Mouse (Mus musculus): Measurements from ENCODE around the gene Pdlim7. TPM values are rescaled to one million over a fixed set of nuclear protein-coding genes. Genes with fewer than 3 reads are reported as not detected.
A peak's percentile ranks its signal among the peaks of the same experiment; 100 is the strongest.

The Pdlim7 gene
- polyA plus RNA-seq, 1 experiment from 2014 or later: 156 TPM

GRCm38 (mm10) chr13:55535191-55535590 is 21.7 kb upstream of the Pdlim7 start:
- WGBS: 96% methylated on average over 15 of the region's 15 CpGs
- Histone ChIP-seq H3K9ac (replicated peaks) (0 out of 2 replicates have a peak overlapping the region, but pooled peaks have one; percentile 83), H3K4me3 (peak overlapping the region; percentile 93), H3K27me3 (no peaks in the 10 kb centered on the region), H3K36me3 (peaks cover 76% of the 10 kb centered on the region), H3K4me2 (replicated peaks) (peak overlapping the region; percentile 100), H3K27ac (replicated peaks) (no peak overlapping the region), H3K4me1 (peaks cover 15% of the 10 kb centered on the region), H3K9me3 (no peaks in the 10 kb centered on the region)
- no peak for ATAC-seq (ENCODE audit: low FRiP score, low read depth)

GRCm38 (mm10) chr13:55529198-55529915 is 15.9 kb upstream of the Pdlim7 start, which contains the start of gene Dok3:
Gene Dok3, minus strand, starts transcription at chr13:55529296.
- no peaks in the 10 kb centered on the region for H3K4me1 ChIP-seq
- H3K9me3 ChIP-seq: no peaks in the 10 kb centered on the region
- no peaks in the 10 kb centered on the region for H3K27me3 ChIP-seq
- peaks cover 56% of the 10 kb centered on the region for H3K36me3 ChIP-seq
- no peak within 1 kb of the TSS for H3K4me3 ChIP-seq
- H3K4me2 ChIP-seq (replicated peaks): no peak within 1 kb of the TSS
- no peak within 1 kb of the TSS for H3K9ac ChIP-seq (replicated peaks)
- 88% methylated on average over 8 of the region's 8 CpGs for WGBS
- no peak for ATAC-seq (ENCODE audit: low FRiP score, low read depth)
- no peak within 1 kb of the TSS for H3K27ac ChIP-seq (replicated peaks)

- no peak overlapping the region for H3K27ac ChIP-seq (replicated peaks)
- no peak overlapping the region for H3K4me2 ChIP-seq (replicated peaks)
- H3K4me3 ChIP-seq: no peak overlapping the region
- ATAC-seq (ENCODE audit: low FRiP score, low read depth): no peak
- no peaks in the 10 kb centered on the region for H3K9me3 ChIP-seq
- H3K36me3 ChIP-seq: peaks cover 44% of the 10 kb centered on the region
- H3K27me3 ChIP-seq: no peaks in the 10 kb centered on the region
- no peak overlapping the region for H3K9ac ChIP-seq (replicated peaks)
- H3K4me1 ChIP-seq: no peaks in the 10 kb centered on the region
- WGBS: 80% methylated on average over 18 of the region's 18 CpGs
Observed at GRCm38 (mm10) chr13:55527834-55528772, 14.6 kb upstream of the Pdlim7 start.

- WGBS: 87% methylated on average over 16 of the region's 16 CpGs
- Histone ChIP-seq H3K9me3 (no peaks in the 10 kb centered on the region), H3K9ac (replicated peaks) (no peak overlapping the region), H3K27me3 (no peaks in the 10 kb centered on the region), H3K27ac (replicated peaks) (no peak overlapping the region), H3K4me3 (no peak overlapping the region), H3K4me2 (replicated peaks) (no peak overlapping the region), H3K36me3 (peaks cover 36% of the 10 kb centered on the region), H3K4me1 (no peaks in the 10 kb centered on the region)
- no peak for ATAC-seq (ENCODE audit: low FRiP score, low read depth)
Observed at GRCm38 (mm10) chr13:55527212-55527611, 13.7 kb upstream of the Pdlim7 start.

- Histone ChIP-seq H3K4me1 (no peaks in the 10 kb centered on the region), H3K9me3 (no peaks in the 10 kb centered on the region), H3K9ac (replicated peaks) (no peak overlapping the region), H3K27ac (replicated peaks) (no peak overlapping the region), H3K4me2 (replicated peaks) (no peak overlapping the region), H3K4me3 (no peak overlapping the region), H3K27me3 (no peaks in the 10 kb centered on the region), H3K36me3 (peaks cover 24% of the 10 kb centered on the region)
- no peak for ATAC-seq (ENCODE audit: low FRiP score, low read depth)
- 83% methylated on average over 16 of the region's 16 CpGs for WGBS
Observed at GRCm38 (mm10) chr13:55525733-55526553, 12.5 kb upstream of the Pdlim7 start.

GRCm38 (mm10) chr13:55523951-55524600 is 10.6 kb upstream of the Pdlim7 start:
- Histone ChIP-seq H3K27ac (replicated peaks) (no peak overlapping the region), H3K27me3 (no peaks in the 10 kb centered on the region), H3K9ac (replicated peaks) (no peak overlapping the region), H3K36me3 (peaks cover 5% of the 10 kb centered on the region), H3K4me1 (no peaks in the 10 kb centered on the region), H3K4me2 (replicated peaks) (no peak overlapping the region), H3K4me3 (no peak overlapping the region), H3K9me3 (no peaks in the 10 kb centered on the region)
- 93% methylated on average over 23 of the region's 23 CpGs for WGBS
- no peak for ATAC-seq (ENCODE audit: low FRiP score, low read depth)

GRCm38 (mm10) chr13:55523278-55523677 is 9.8 kb upstream of the Pdlim7 start:
- no peak overlapping the region for H3K9ac ChIP-seq (replicated peaks)
- no peaks in the 10 kb centered on the region for H3K4me1 ChIP-seq
- no peak overlapping the region for H3K27ac ChIP-seq (replicated peaks)
- no peak overlapping the region for H3K4me2 ChIP-seq (replicated peaks)
- H3K9me3 ChIP-seq: no peaks in the 10 kb centered on the region
- ATAC-seq (ENCODE audit: low FRiP score, low read depth): no peak
- H3K36me3 ChIP-seq: 0 out of 2 replicates have a peak, but pooled peaks cover 4% of the 10 kb centered on the region
- 63% methylated on average over 17 of the region's 17 CpGs for WGBS
- H3K4me3 ChIP-seq: no peak overlapping the region
- no peaks in the 10 kb centered on the region for H3K27me3 ChIP-seq

GRCm38 (mm10) chr13:55522730-55523129 is 9.3 kb upstream of the Pdlim7 start:
- no peaks in the 10 kb centered on the region for H3K9me3 ChIP-seq
- no peaks in the 10 kb centered on the region for H3K27me3 ChIP-seq
- no peak overlapping the region for H3K9ac ChIP-seq (replicated peaks)
- H3K4me2 ChIP-seq (replicated peaks): no peak overlapping the region
- 69% methylated on average over 8 of the region's 8 CpGs for WGBS
- H3K4me3 ChIP-seq: no peak overlapping the region
- H3K27ac ChIP-seq (replicated peaks): no peak overlapping the region
- 0 out of 2 replicates have a peak, but pooled peaks cover 4% of the 10 kb centered on the region for H3K36me3 ChIP-seq
- ATAC-seq (ENCODE audit: low FRiP score, low read depth): no peak
- H3K4me1 ChIP-seq: no peaks in the 10 kb centered on the region

GRCm38 (mm10) chr13:55519606-55520005 is 6.1 kb upstream of the Pdlim7 start:
- H3K4me2 ChIP-seq (replicated peaks): no peak overlapping the region
- H3K27ac ChIP-seq (replicated peaks): no peak overlapping the region
- no peaks in the 10 kb centered on the region for H3K9me3 ChIP-seq
- H3K4me3 ChIP-seq: no peak overlapping the region
- H3K4me1 ChIP-seq: no peaks in the 10 kb centered on the region
- no peak overlapping the region for H3K9ac ChIP-seq (replicated peaks)
- no peaks in the 10 kb centered on the region for H3K36me3 ChIP-seq
- 80% methylated on average over 4 of the region's 4 CpGs for WGBS
- H3K27me3 ChIP-seq: peaks cover 8% of the 10 kb centered on the region; the same call in 1 of the 2 replicates
- ATAC-seq (ENCODE audit: low FRiP score, low read depth): no peak

GRCm38 (mm10) chr13:55516955-55517354 is 3.5 kb upstream of the Pdlim7 start:
- no peaks in the 10 kb centered on the region for H3K36me3 ChIP-seq
- 4% methylated on average over 5 of the region's 5 CpGs for WGBS
- no peak for ATAC-seq (ENCODE audit: low FRiP score, low read depth)
- H3K27ac ChIP-seq (replicated peaks): no peak overlapping the region
- peaks cover 13% of the 10 kb centered on the region; the same call in 1 of the 2 replicates for H3K27me3 ChIP-seq
- H3K4me1 ChIP-seq: peaks cover 7% of the 10 kb centered on the region
- H3K9me3 ChIP-seq: no peaks in the 10 kb centered on the region
- no peak overlapping the region for H3K9ac ChIP-seq (replicated peaks)
- H3K4me2 ChIP-seq (replicated peaks): no peak overlapping the region
- H3K4me3 ChIP-seq: no peak overlapping the region

GRCm38 (mm10) chr13:55513828-55514227 is 352 bp upstream of the Pdlim7 start:
- ATAC-seq (ENCODE audit: low FRiP score, low read depth): no peak
- Histone ChIP-seq H3K4me3 (peak overlapping the region; percentile 78), H3K9ac (replicated peaks) (no peak overlapping the region), H3K27me3 (peaks cover 13% of the 10 kb centered on the region; the same call in 1 of the 2 replicates), H3K4me2 (replicated peaks) (peak overlapping the region; percentile 79), H3K4me1 (peaks cover 26% of the 10 kb centered on the region), H3K9me3 (no peaks in the 10 kb centered on the region), H3K36me3 (peaks cover 6% of the 10 kb centered on the region), H3K27ac (replicated peaks) (no peak overlapping the region)
- WGBS: 32% methylated on average over 9 of the region's 9 CpGs
